Mouse (Mus musculus) ES-Bruce4 (cell line): Measurements from ENCODE around the gene Tpcn2. TPM values are rescaled to one million over a fixed set of nuclear protein-coding genes. Genes with fewer than 3 reads are reported as not detected.

Source experiments
- H3K27ac ChIP-seq: 2 replicates; pipeline ENCODE4 v1.5.1; 2012; ENCODE audit warnings: low read length, inconsistent platforms; ENCODE audit not compliant: insufficient read depth
- H3K27me3 ChIP-seq: 2 replicates; pipeline ENCODE4 v1.6.1; 2012; ENCODE audit warnings: mild to moderate bottlenecking, low read length, inconsistent platforms; ENCODE audit not compliant: control insufficient read depth, poor library complexity, insufficient read depth, severe bottlenecking
- H3K36me3 ChIP-seq: 2 replicates; pipeline ENCODE4 v1.6.1; 2012; ENCODE audit warnings: inconsistent platforms, mild to moderate bottlenecking, low read length, moderate library complexity; ENCODE audit not compliant: control insufficient read depth, poor library complexity, insufficient read depth, severe bottlenecking
- H3K4me1 ChIP-seq: one replicate; pipeline ENCODE4 v1.8.1; 2011; ENCODE audit warnings: low read length; ENCODE audit not compliant: control insufficient read depth, insufficient read depth
- H3K4me3 ChIP-seq: 2 replicates; pipeline ENCODE4 v1.5.1; 2011; ENCODE audit warnings: low read depth, mild to moderate bottlenecking, low read length
- H3K9ac ChIP-seq: 2 replicates; pipeline ENCODE4 v1.6.1; 2012; ENCODE audit warnings: low read depth, mild to moderate bottlenecking, inconsistent platforms; ENCODE audit not compliant: poor library complexity, severe bottlenecking
- H3K9me3 ChIP-seq: replicated peaks from 2 replicates; pipeline ENCODE4 v1.6.1; 2012; ENCODE audit warnings: mild to moderate bottlenecking, low read length, inconsistent platforms; ENCODE audit not compliant: control insufficient read depth, poor library complexity, insufficient read depth, severe bottlenecking
- CTCF ChIP-seq: IDR thresholded peaks from one replicate; pipeline ENCODE4 v1.8.1; 2011; ENCODE audit warnings: low read depth, low read length
- EP300 ChIP-seq: IDR thresholded peaks from 2 replicates; pipeline ENCODE4 v1.6.1; 2011; ENCODE audit warnings: low read depth, low read length; ENCODE audit not compliant: insufficient read depth
- POLR2A ChIP-seq: IDR thresholded peaks from one replicate; pipeline ENCODE4 v1.8.1; 2011; ENCODE audit warnings: low read length; ENCODE audit not compliant: insufficient read depth
- polyA plus RNA-seq: library from polyadenylated mRNA; stranded (reverse); fragments of >200 nt; gene quantifications from 2 replicates; pipeline ENCODE4 v1.2.4, GENCODE M21; 2011; ENCODE audit warnings: low read depth; ENCODE audit not compliant: missing spikeins, insufficient read depth, insufficient read length

Tpcn2 gene
- 11.0 and 11.9 TPM in 2 replicates for polyA plus RNA-seq

DNA sequence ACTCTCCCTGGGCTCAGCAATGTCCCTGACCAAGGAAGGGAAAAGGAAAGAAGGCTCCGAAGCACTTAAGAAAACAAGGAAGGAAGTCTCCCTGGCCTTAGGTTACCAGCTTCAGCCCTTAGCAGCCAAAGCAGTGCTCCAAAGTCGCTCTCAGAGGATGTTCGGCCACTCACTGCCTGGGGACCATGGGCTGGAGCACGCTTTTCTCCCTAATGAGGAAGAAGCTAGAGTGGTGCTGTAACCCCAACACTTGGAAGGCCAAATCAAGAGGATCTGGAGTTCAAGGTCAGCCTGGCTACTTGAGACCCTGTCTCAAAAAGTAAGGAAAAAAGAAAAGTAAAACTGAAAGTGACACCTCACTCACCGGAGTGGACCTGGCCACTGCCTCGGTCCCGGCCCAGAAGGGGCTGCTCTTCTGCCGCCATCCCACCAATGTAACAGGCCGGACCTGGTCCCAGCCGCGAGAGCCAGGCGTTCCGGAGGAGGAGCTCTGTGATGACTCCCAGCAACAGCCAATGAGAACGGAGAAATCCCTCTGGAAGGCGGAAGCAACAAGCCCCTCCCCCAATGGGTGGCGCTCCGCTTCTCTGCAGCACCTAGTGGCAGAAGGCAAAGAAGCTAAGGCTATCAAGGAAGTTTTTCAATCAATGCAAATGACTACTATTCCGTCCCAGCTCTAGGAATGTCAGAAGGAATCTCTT lies at the start of gene Tpcn2:
TSS of gene Tpcn2 (minus strand) at position 525 of the 701 bp plus-strand sequence.
- H3K9me3 ChIP-seq: no peaks in the 10 kb centered on the region
- peak within 1 kb of the TSS; percentile 58 for H3K9ac ChIP-seq
- TF ChIP-seq POLR2A: peak; percentile 21
- no peak for TF ChIP-seq CTCF
- no peak for TF ChIP-seq EP300
- peaks cover 3% of the 10 kb centered on the region for H3K4me1 ChIP-seq
- no peaks in the 10 kb centered on the region for H3K36me3 ChIP-seq
- peak within 1 kb of the TSS; percentile 76 for H3K4me3 ChIP-seq
- H3K27ac ChIP-seq: peak within 1 kb of the TSS; percentile 61
- no peaks in the 10 kb centered on the region for H3K27me3 ChIP-seq

DNA sequence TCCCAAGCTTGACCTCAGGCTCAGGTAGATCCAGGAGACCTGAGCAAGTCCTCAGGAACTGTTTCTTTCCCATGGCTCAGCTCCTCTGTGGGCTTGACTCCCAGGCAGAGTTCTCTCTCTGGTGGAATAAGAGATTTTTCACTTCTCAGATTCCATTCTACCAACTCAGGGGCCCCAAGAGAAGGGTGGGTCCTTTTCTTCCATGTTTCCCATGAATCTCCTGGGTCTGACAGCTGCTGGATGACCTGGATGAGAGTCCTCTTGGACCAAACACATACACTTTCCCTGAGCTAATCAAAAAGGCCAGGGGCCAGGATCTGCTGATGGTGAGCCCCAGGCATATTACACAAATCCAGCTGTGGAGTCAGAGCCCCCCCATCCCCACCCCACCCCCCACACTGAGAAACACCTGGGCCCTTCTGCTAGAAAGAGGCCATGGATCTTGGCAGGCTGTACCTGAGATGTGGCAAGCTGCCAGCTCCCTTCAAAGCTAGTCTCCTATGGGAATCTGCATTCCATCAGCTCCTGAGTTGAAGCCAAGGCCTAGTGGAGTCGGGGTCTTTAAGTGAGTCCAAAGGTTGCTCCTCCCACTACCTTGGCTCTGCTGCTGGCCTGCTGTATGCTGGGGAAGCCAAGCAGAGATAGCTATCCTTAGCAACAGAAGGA lies 48.7 kb upstream of the Tpcn2 start:
- Histone ChIP-seq H3K4me1 (no peaks in the 10 kb centered on the region), H3K36me3 (no peaks in the 10 kb centered on the region), H3K27me3 (no peaks in the 10 kb centered on the region), H3K9me3 (no peaks in the 10 kb centered on the region), H3K27ac (no peak overlapping the region), H3K4me3 (no peak overlapping the region), H3K9ac (no peak overlapping the region)
- TF ChIP-seq CTCF (no peak), EP300 (no peak), POLR2A (no peak)

- no peaks in the 10 kb centered on the region for H3K36me3 ChIP-seq
- H3K9ac ChIP-seq: no peak overlapping the region
- no peak for TF ChIP-seq POLR2A
- TF ChIP-seq CTCF: no peak
- no peak for TF ChIP-seq EP300
- H3K27me3 ChIP-seq: no peaks in the 10 kb centered on the region
- no peaks in the 10 kb centered on the region for H3K4me1 ChIP-seq
- no peaks in the 10 kb centered on the region for H3K9me3 ChIP-seq
- no peak overlapping the region for H3K27ac ChIP-seq
- H3K4me3 ChIP-seq: no peak overlapping the region
Measured at GRCm38 (mm10) chr7:145330641-145331040, 46.8 kb upstream of the Tpcn2 start.

GRCm38 (mm10) chr7:145329982-145330381 lies 46.2 kb upstream of the Tpcn2 start:
- Histone ChIP-seq H3K27me3 (no peaks in the 10 kb centered on the region), H3K9me3 (no peaks in the 10 kb centered on the region), H3K36me3 (no peaks in the 10 kb centered on the region), H3K4me3 (no peak overlapping the region), H3K27ac (no peak overlapping the region), H3K9ac (no peak overlapping the region), H3K4me1 (no peaks in the 10 kb centered on the region)
- no peak for TF ChIP-seq POLR2A
- no peak for TF ChIP-seq EP300
- no peak for TF ChIP-seq CTCF

GRCm38 (mm10) chr7:145325697-145326096 lies 41.9 kb upstream of the Tpcn2 start:
- no peak overlapping the region for H3K4me3 ChIP-seq
- no peaks in the 10 kb centered on the region for H3K36me3 ChIP-seq
- TF ChIP-seq EP300 (peak; percentile 81), CTCF (no peak)
- H3K27me3 ChIP-seq: no peaks in the 10 kb centered on the region
- peak overlapping the region; percentile 92 for H3K27ac ChIP-seq
- no peaks in the 10 kb centered on the region for H3K9me3 ChIP-seq
- H3K4me1 ChIP-seq: peaks cover 5% of the 10 kb centered on the region
- H3K9ac ChIP-seq: no peak overlapping the region

- no peak for TF ChIP-seq CTCF
- no peak for TF ChIP-seq POLR2A
- peak; percentile 77 for TF ChIP-seq EP300
Measured at GRCm38 (mm10) chr7:145323607-145324006, 39.8 kb upstream of the Tpcn2 start.

More at GRCm38 (mm10) chr7:145323607-145324006, 39.8 kb upstream of the Tpcn2 start:
- Histone ChIP-seq H3K4me3 (no peak overlapping the region), H3K4me1 (peaks cover 5% of the 10 kb centered on the region), H3K9me3 (no peaks in the 10 kb centered on the region), H3K36me3 (no peaks in the 10 kb centered on the region), H3K27me3 (no peaks in the 10 kb centered on the region), H3K27ac (peak overlapping the region; percentile 55; the same call in 1 of the 2 replicates), H3K9ac (no peak overlapping the region)
